Mouse (Mus musculus): Measurements from ENCODE around the gene Ddost. TPM values are rescaled to one million over a fixed set of nuclear protein-coding genes. Genes with fewer than 3 reads are reported as not detected.

Ddost gene
- polyA plus RNA-seq, 1 experiment from 2014 or later = 219 TPM

DNA sequence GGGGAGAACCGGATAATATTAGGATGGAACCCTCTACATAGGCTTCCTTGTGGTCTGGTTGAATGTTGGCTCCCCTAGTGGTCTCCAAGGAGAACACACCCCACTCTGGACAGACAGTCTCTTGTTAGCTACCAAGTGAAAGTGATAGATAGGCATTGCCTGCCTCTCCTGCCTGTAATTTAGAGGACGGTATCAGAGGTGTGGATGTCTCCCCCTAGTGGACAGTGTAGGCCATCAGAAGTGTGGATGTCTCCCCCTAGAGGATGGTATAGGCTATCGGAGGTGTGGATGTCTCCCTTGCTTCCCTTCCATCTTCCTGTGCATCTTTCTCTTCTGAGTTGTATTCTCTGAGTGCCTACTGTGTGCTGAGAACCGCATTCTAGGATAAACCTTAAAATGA lies 21.7 kb upstream of the Ddost start:
- Histone ChIP-seq H3K27me3 (ENCODE audit: control insufficient read depth, insufficient read depth, low read length) (no peaks in the 10 kb centered on the region), H3K4me3 (ENCODE audit: low read depth, low read length) (no peak overlapping the region), H3K9me3 (ENCODE audit: control insufficient read depth, low read length) (no peaks in the 10 kb centered on the region), H3K4me1 (ENCODE audit: control insufficient read depth, insufficient read depth, low read length) (no peaks in the 10 kb centered on the region), H3K36me3 (ENCODE audit: control insufficient read depth, insufficient read depth, low read length) (no peaks in the 10 kb centered on the region), H3K9ac (ENCODE audit: low read length) (no peak overlapping the region), H3K4me2 (no peak overlapping the region), H3K27ac (ENCODE audit: low read depth, low read length) (no peak overlapping the region)
- DNase-seq (ENCODE audit: low spot score, missing footprints) (peak; percentile 89), ATAC-seq (ENCODE audit: low FRiP score) (peak; percentile 63; the same call in 1 of the 2 replicates)
- 27% methylated on average over 4 of the region's 4 CpGs for WGBS

DNA sequence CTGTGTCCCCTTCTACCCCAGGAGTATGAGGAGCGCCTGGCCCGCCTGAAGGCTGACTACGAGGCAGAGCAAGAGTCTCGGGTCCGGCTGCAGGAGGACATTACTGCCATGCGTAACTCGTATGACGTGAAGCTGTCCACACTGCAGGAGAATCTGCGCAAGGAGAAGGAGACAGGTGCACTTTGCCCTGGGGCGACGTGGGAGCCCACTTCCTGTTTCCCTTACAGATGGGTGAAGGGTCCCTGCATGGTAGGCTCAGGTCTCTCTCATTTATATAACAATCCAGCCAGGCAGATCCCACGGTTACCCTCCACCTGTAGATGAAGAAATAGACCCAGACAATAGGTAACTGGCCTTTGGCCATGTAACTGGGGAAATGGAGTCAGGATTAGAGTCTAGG lies 18.1 kb upstream of the Ddost start:
- Histone ChIP-seq H3K4me3 (ENCODE audit: low read depth, low read length) (no peak overlapping the region), H3K4me1 (ENCODE audit: control insufficient read depth, insufficient read depth, low read length) (no peaks in the 10 kb centered on the region), H3K27ac (ENCODE audit: low read depth, low read length) (no peak overlapping the region), H3K36me3 (ENCODE audit: control insufficient read depth, insufficient read depth, low read length) (no peaks in the 10 kb centered on the region), H3K9ac (ENCODE audit: low read length) (no peak overlapping the region), H3K9me3 (ENCODE audit: control insufficient read depth, low read length) (no peaks in the 10 kb centered on the region), H3K4me2 (no peak overlapping the region), H3K27me3 (ENCODE audit: control insufficient read depth, insufficient read depth, low read length) (no peaks in the 10 kb centered on the region)
- 90% methylated on average over 12 of the region's 12 CpGs for WGBS
- DNase-seq (ENCODE audit: low spot score, missing footprints) (no peak), ATAC-seq (ENCODE audit: low FRiP score) (no peak)

DNA sequence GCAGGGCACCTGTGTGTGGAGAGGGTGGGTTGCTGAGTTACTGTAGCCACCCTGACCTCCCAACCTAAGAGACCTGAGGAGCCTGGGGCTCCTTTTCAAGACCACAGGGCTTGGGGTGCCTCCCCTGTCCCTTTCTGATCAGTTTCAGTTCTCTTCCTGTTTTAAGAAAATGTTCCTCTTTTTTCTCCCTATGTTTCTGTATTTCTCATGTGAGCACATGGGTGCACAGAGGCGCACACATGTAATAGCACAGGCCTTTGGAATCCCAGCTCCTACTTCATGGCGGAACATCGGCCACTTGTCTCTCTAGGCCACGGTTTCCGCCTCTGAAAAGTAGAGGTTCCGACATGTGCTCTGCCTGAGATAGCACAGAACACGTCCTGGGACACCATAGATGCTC lies 15.8 kb upstream of the Ddost start:
- H3K27me3 ChIP-seq (ENCODE audit: control insufficient read depth, insufficient read depth, low read length) = no peaks in the 10 kb centered on the region
- DNase-seq (ENCODE audit: low spot score, missing footprints) (peak; percentile 21), ATAC-seq (ENCODE audit: low FRiP score) (no peak)
- no peak overlapping the region for H3K27ac ChIP-seq (ENCODE audit: low read depth, low read length)
- 90% methylated on average over 7 of the region's 7 CpGs for WGBS
- no peak overlapping the region for H3K4me3 ChIP-seq (ENCODE audit: low read depth, low read length)
- H3K36me3 ChIP-seq (ENCODE audit: control insufficient read depth, insufficient read depth, low read length) = no peaks in the 10 kb centered on the region
- no peak overlapping the region for H3K4me2 ChIP-seq
- H3K9me3 ChIP-seq (ENCODE audit: control insufficient read depth, low read length) = no peaks in the 10 kb centered on the region
- no peaks in the 10 kb centered on the region for H3K4me1 ChIP-seq (ENCODE audit: control insufficient read depth, insufficient read depth, low read length)
- no peak overlapping the region for H3K9ac ChIP-seq (ENCODE audit: low read length)

DNA sequence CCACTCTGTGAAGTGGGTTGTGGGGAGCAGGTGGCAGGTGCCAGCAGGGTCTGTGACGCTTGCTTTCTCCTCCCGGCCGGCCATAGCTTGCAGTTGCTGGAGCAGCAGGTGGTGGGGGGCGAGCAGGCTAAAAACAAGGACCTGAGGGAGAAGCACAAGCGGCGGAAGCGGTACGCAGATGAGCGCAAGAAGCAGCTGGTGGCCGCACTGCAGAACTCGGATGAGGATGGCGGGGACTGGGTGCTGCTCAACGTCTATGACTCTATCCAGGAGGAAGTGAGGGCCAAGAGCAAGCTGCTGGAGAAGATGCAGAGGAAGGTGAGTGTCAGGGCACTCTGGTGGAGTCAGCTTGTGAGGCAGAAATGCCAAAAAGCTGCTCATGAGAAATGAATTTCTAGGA lies 12.5 kb upstream of the Ddost start:
- no peaks in the 10 kb centered on the region for H3K4me1 ChIP-seq (ENCODE audit: control insufficient read depth, insufficient read depth, low read length)
- no peak overlapping the region for H3K4me3 ChIP-seq (ENCODE audit: low read depth, low read length)
- no peak overlapping the region for H3K4me2 ChIP-seq
- no peak overlapping the region for H3K27ac ChIP-seq (ENCODE audit: low read depth, low read length)
- ATAC-seq (ENCODE audit: low FRiP score) = no peak
- H3K9me3 ChIP-seq (ENCODE audit: control insufficient read depth, low read length) = no peaks in the 10 kb centered on the region
- H3K27me3 ChIP-seq (ENCODE audit: control insufficient read depth, insufficient read depth, low read length) = no peaks in the 10 kb centered on the region
- H3K36me3 ChIP-seq (ENCODE audit: control insufficient read depth, insufficient read depth, low read length) = no peaks in the 10 kb centered on the region
- no peak for DNase-seq (ENCODE audit: low spot score, missing footprints)
- WGBS = 92% methylated on average over 13 of the region's 13 CpGs
- H3K9ac ChIP-seq (ENCODE audit: low read length) = no peak overlapping the region

DNA sequence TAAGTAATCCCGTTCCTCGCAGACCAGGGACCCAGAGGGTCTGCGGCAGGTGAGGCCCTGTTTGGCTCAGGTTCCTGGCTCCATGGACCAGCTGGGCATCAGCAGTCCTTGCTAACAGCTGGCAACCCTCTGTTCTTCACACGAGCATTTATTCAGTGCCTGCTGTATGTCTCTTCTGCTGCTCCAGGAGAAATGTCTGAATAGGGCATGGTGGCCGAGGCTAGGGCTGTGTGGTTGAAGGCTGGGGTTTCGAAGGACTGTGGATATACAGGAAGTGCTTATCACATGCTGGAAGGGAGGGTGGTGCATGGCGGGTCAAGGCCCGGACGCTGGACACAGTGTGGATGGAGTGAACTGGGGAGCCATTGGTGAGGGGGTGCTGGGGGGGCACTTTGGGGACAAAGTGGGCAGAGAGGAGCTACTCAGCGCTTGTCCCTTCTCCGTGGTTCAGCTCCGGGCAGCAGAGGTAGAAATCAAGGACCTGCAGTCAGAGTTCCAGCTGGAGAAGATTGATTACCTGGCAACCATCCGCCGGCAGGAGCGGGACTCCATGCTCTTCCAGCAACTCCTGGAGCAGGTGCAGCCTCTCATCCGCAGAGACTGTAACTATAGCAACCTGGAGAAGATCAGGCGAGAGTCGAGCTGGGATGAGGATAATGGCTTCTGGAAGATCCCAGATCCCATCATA lies 11.1 kb upstream of the Ddost start:
- H3K36me3 ChIP-seq (ENCODE audit: control insufficient read depth, insufficient read depth, low read length) = no peaks in the 10 kb centered on the region
- H3K4me1 ChIP-seq (ENCODE audit: control insufficient read depth, insufficient read depth, low read length) = no peaks in the 10 kb centered on the region
- no peaks in the 10 kb centered on the region for H3K9me3 ChIP-seq (ENCODE audit: control insufficient read depth, low read length)
- no peak overlapping the region for H3K9ac ChIP-seq (ENCODE audit: low read length)
- no peak for ATAC-seq (ENCODE audit: low FRiP score)
- WGBS = 80% methylated on average over 18 of the region's 18 CpGs
- peak; percentile 82 for DNase-seq (ENCODE audit: low spot score, missing footprints)
- no peak overlapping the region for H3K4me3 ChIP-seq (ENCODE audit: low read depth, low read length)
- no peak overlapping the region for H3K4me2 ChIP-seq
- no peak overlapping the region for H3K27ac ChIP-seq (ENCODE audit: low read depth, low read length)
- H3K27me3 ChIP-seq (ENCODE audit: control insufficient read depth, insufficient read depth, low read length) = no peaks in the 10 kb centered on the region

DNA sequence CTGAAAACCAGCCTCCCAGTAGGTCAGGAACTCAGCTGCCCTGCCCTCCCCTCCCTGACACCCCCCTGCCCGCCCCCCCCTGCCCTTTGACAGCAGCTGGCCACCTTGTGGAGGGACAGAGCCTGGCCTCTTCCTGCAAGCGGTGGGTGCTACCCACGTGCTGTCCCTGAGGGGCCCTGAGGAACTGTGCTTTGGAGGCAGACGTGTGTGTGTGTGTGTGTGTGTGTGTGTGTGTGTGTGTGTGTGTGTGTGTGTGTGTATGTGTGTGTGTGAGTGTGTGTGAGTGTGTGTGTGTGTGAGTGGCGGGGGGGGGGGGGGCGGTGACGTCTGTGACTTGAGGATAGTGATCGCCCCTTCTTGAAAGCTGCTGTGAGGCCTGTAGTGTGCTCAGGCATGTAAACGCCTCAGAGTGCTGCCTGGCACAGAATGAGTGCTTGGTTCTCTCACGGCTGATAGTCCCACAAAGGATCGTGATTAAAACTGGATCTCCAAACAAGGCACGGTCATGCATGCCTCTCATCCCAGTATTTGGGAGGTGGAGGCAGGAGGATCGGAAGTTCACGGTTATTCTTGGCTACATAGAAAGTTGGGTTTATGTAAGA lies 10.5 kb upstream of the Ddost start:
- Histone ChIP-seq H3K36me3 (ENCODE audit: control insufficient read depth, insufficient read depth, low read length) (no peaks in the 10 kb centered on the region), H3K27ac (ENCODE audit: low read depth, low read length) (no peak overlapping the region), H3K4me3 (ENCODE audit: low read depth, low read length) (no peak overlapping the region), H3K9me3 (ENCODE audit: control insufficient read depth, low read length) (no peaks in the 10 kb centered on the region), H3K4me1 (ENCODE audit: control insufficient read depth, insufficient read depth, low read length) (no peaks in the 10 kb centered on the region), H3K9ac (ENCODE audit: low read length) (no peak overlapping the region), H3K4me2 (no peak overlapping the region), H3K27me3 (ENCODE audit: control insufficient read depth, insufficient read depth, low read length) (no peaks in the 10 kb centered on the region)
- ATAC-seq (ENCODE audit: low FRiP score) (no peak), DNase-seq (ENCODE audit: low spot score, missing footprints) (peak; percentile 35)
- 85% methylated on average over 10 of the region's 14 CpGs for WGBS

DNA sequence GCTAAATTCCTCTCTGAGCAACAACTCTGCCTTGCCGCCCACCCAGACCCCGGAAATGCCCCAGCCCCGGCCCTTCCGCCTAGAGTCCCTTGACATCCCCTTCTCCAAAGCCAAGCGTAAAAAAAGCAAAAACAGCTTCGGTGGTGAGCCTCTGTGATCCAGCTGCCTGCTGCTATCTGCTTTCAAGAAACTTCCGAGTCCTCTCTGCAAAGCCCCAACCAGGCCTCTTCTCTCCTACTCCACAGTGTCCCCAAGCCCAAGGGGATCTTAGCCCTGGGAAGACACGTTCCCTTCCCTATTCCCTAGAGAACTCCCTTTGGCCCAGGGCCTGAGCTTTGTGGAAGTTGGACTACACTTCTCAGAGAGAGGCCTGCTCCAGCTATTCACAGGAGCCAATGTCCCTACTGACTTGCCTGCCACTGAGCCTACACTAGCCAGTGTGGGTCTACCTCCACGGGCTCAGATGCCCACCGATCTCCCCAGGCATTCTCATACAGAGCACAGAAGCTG lies 3.2 kb upstream of the Ddost start:
- no peak overlapping the region for H3K4me3 ChIP-seq (ENCODE audit: low read depth, low read length)
- H3K9ac ChIP-seq (ENCODE audit: low read length) = no peak overlapping the region
- no peak overlapping the region for H3K4me2 ChIP-seq
- DNase-seq (ENCODE audit: low spot score, missing footprints) (peak; percentile 54), ATAC-seq (ENCODE audit: low FRiP score) (no peak)
- 86% methylated on average over 10 of the region's 10 CpGs for WGBS
- peaks cover 10% of the 10 kb centered on the region for H3K4me1 ChIP-seq (ENCODE audit: control insufficient read depth, insufficient read depth, low read length)
- H3K27me3 ChIP-seq (ENCODE audit: control insufficient read depth, insufficient read depth, low read length) = no peaks in the 10 kb centered on the region
- no peaks in the 10 kb centered on the region for H3K9me3 ChIP-seq (ENCODE audit: control insufficient read depth, low read length)
- H3K27ac ChIP-seq (ENCODE audit: low read depth, low read length) = no peak overlapping the region
- no peaks in the 10 kb centered on the region for H3K36me3 ChIP-seq (ENCODE audit: control insufficient read depth, insufficient read depth, low read length)

DNA sequence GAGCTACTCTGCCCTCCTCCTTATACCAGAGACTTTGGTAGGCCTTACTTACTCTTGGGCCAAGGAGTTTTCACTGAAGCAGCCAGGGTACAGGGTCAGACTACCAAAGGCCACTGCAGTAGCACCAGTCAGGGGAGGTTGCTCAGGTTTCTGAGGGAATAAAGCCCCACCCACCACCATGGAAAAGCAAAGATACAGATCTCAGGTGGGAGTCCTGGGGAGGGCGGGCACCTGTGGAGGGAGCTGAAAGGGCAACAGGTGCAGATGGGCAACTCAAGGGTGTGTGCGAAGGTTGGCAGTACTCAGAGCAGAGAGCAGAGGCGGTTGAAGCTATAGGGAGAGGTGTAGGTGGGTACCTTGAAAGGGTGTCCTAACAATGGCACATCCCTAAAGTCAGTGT lies 1.5 kb upstream of the Ddost start:
- Histone ChIP-seq H3K4me2 (no peak overlapping the region), H3K4me3 (ENCODE audit: low read depth, low read length) (no peak overlapping the region)
- 87% methylated on average over 3 of the region's 3 CpGs for WGBS

DNA sequence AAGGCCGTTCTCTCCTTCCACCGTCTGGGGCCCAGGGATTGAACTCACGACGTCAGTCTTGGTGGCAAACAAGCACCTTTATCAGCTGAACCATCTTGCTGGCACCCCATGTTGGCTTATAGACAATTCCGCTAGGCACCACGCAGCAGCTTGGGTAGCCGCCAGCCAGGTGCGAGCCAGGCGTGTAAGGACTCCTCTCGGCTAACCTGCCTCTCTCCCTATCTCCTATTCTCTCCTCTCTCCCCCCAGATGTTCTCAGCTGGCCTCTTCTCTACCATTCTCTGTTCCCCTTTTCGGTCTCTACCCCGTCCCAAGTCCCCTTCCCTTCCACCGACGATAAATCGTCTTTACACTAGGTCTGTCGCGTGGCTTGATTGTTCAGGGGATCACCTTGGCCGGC lies 788 bp upstream of the Ddost start:
- DNase-seq (ENCODE audit: low spot score, missing footprints) (peak; percentile 87), ATAC-seq (ENCODE audit: low FRiP score) (no peak)
- Histone ChIP-seq H3K27ac (ENCODE audit: low read depth, low read length) (peak overlapping the region; percentile 42; the same call in 1 of the 2 replicates), H3K9me3 (ENCODE audit: control insufficient read depth, low read length) (no peaks in the 10 kb centered on the region), H3K4me1 (ENCODE audit: control insufficient read depth, insufficient read depth, low read length) (peaks cover 10% of the 10 kb centered on the region), H3K9ac (ENCODE audit: low read length) (peak overlapping the region; percentile 83), H3K4me2 (peak overlapping the region; percentile 64), H3K4me3 (ENCODE audit: low read depth, low read length) (peak overlapping the region; percentile 97), H3K27me3 (ENCODE audit: control insufficient read depth, insufficient read depth, low read length) (no peaks in the 10 kb centered on the region), H3K36me3 (ENCODE audit: control insufficient read depth, insufficient read depth, low read length) (no peaks in the 10 kb centered on the region)
- 18% methylated on average over 18 of the region's 18 CpGs for WGBS

More for the DNA sequence above, 1.5 kb upstream of the Ddost start:
- ATAC-seq (ENCODE audit: low FRiP score) (no peak), DNase-seq (ENCODE audit: low spot score, missing footprints) (no peak)
- Histone ChIP-seq H3K27ac (ENCODE audit: low read depth, low read length) (no peak overlapping the region), H3K27me3 (ENCODE audit: control insufficient read depth, insufficient read depth, low read length) (no peaks in the 10 kb centered on the region), H3K9me3 (ENCODE audit: control insufficient read depth, low read length) (no peaks in the 10 kb centered on the region), H3K36me3 (ENCODE audit: control insufficient read depth, insufficient read depth, low read length) (no peaks in the 10 kb centered on the region), H3K4me1 (ENCODE audit: control insufficient read depth, insufficient read depth, low read length) (peaks cover 10% of the 10 kb centered on the region), H3K9ac (ENCODE audit: low read length) (no peak overlapping the region)

Data from midbrain, embryonic 11.5 days (tissue).